8 mouse cellular contexts compared by ENCODE assay signal in the genomic region with DNA sequence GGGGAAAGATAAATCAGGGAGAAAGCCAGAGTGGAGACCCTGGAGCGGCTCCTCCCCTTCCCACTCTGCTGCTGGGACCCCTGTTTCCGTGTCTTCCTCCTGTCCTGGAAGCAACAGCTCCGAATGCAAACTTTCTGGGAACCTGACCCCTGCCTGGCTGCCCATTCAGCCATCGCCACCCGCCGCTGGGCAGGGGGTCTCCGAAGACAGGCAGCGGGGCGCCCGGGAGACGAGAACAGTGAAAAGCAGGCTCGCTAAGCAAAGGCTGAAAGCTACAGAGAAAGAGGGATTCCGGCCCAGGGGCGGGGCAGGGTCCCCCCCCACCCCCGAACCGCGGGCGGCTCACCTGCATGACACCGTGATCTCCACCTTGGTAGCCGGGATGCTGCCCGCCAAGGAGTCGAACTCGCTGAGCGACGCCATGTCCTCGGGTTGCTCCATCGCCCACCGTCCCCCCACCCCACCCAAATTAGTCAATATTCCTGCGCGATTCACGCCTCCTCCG. TPM values are rescaled to one million over a fixed set of nuclear protein-coding genes. Genes with fewer than 3 reads are reported as not detected.
DNase-seq lines count a peak whose midpoint lies in the region; ATAC-seq and TF ChIP-seq lines count a peak whose summit lies in the region.

No protein-coding gene starts in this region.

- no peak for ATAC-seq in heart, embryonic 11.5 days (replicated peaks; ENCODE audit: insufficient number of reproducible peaks, low FRiP score, low TSS enrichment)
- ATAC-seq in forebrain, embryonic 15.5 days (replicated peaks): no peak
- no peak for ATAC-seq in liver, postnatal 0 days

- TF ChIP-seq CTCF in liver, postnatal 0 days (IDR thresholded peaks at IDR 0.05; ENCODE audit: low read depth): no peak

- no peak for TF ChIP-seq EP300 in liver, postnatal 0 days (IDR thresholded peaks at IDR 0.05; ENCODE audit: low read depth)

- intact Hi-C loops in heart, postnatal 36 days (cut with DNase I): no loop called here

- peak overlapping the region; percentile 67 for H3K4me3 ChIP-seq in heart, embryonic 11.5 days (ENCODE audit: low read depth, low read length)
- peak overlapping the region; percentile 67 for H3K4me3 ChIP-seq in forebrain, embryonic 15.5 days
- peak overlapping the region; percentile 52 for H3K4me3 ChIP-seq in liver, postnatal 0 days (ENCODE audit: low read depth, low read length)

- H3K27ac ChIP-seq in heart, embryonic 11.5 days (ENCODE audit: low read depth, low read length): peak overlapping the region; percentile 5; the same call in 1 of the 2 replicates
- H3K27ac ChIP-seq in forebrain, embryonic 15.5 days (replicated peaks): no peak overlapping the region
- H3K27ac ChIP-seq in liver, postnatal 0 days (ENCODE audit: low read depth): no peak overlapping the region

- DNase-seq in heart, postnatal 36 days: no peak
- DNase-seq in B cell, adult 2 months: peak; percentile 11 to 15
- DNase-seq in liver, postnatal 0 days: no peak
- no peak for DNase-seq in Muller cell, postnatal 12 days (ENCODE audit: inconsistent ontology term)
- DNase-seq in right cerebral cortex, adult 2 months (ENCODE audit: low spot score in 2 of 2): no peak
- no peak for DNase-seq in adrenal gland, adult (ENCODE audit: inconsistent age in 2 of 2, low spot score in 1 of 2)

- H3K36me3 ChIP-seq in heart, embryonic 11.5 days (ENCODE audit: control insufficient read depth, insufficient read depth, low read length): no peaks in the 10 kb centered on the region
- H3K36me3 ChIP-seq in forebrain, embryonic 15.5 days: no peaks in the 10 kb centered on the region
- no peaks in the 10 kb centered on the region for H3K36me3 ChIP-seq in liver, postnatal 0 days (replicated peaks; ENCODE audit: insufficient read depth, low read length)

- H3K27me3 ChIP-seq in heart, embryonic 11.5 days (ENCODE audit: control insufficient read depth, insufficient read depth, low read length): peaks cover 34% of the 10 kb centered on the region
- peaks cover 14% of the 10 kb centered on the region for H3K27me3 ChIP-seq in forebrain, embryonic 15.5 days
- peaks cover 43% of the 10 kb centered on the region for H3K27me3 ChIP-seq in liver, postnatal 0 days (ENCODE audit: insufficient read depth, low read length)

- WGBS in heart, embryonic 11.5 days (ENCODE audit: insufficient replicate concordance): 2% methylated on average over 30 of the region's 32 CpGs
- 1% methylated on average over 24 of the region's 32 CpGs for WGBS in forebrain, embryonic 15.5 days
- WGBS in liver, postnatal 0 days (ENCODE audit: insufficient replicate concordance): 2% methylated on average over 30 of the region's 32 CpGs

- H3K9ac ChIP-seq in heart, embryonic 11.5 days (ENCODE audit: low read depth, low read length): peak overlapping the region; percentile 67
- H3K9ac ChIP-seq in forebrain, embryonic 15.5 days (replicated peaks): peak overlapping the region; percentile 60
- H3K9ac ChIP-seq in liver, postnatal 0 days (replicated peaks): no peak overlapping the region

- H3K4me1 ChIP-seq in heart, embryonic 11.5 days (ENCODE audit: control insufficient read depth, insufficient read depth, low read length): peaks cover 16% of the 10 kb centered on the region
- peaks cover 19% of the 10 kb centered on the region for H3K4me1 ChIP-seq in forebrain, embryonic 15.5 days
- H3K4me1 ChIP-seq in liver, postnatal 0 days (ENCODE audit: insufficient read depth): peaks cover 15% of the 10 kb centered on the region

- H3K4me2 ChIP-seq in heart, embryonic 11.5 days: peak overlapping the region; percentile 98
- H3K4me2 ChIP-seq in forebrain, embryonic 15.5 days (replicated peaks): peak overlapping the region; percentile 98
- peak overlapping the region; percentile 80 for H3K4me2 ChIP-seq in liver, postnatal 0 days (ENCODE audit: low read depth, low read length)

- H3K9me3 ChIP-seq in heart, embryonic 11.5 days (replicated peaks; ENCODE audit: control insufficient read depth, low read length): no peaks in the 10 kb centered on the region; the same call in 1 of the 2 replicates
- no peaks in the 10 kb centered on the region for H3K9me3 ChIP-seq in forebrain, embryonic 15.5 days
- H3K9me3 ChIP-seq in liver, postnatal 0 days (ENCODE audit: low read length): no peaks in the 10 kb centered on the region

RNA-seq across cellular contexts. Expression of a gene that starts 0.6 kb away (rescaled TPM):
- polyA plus RNA-seq in heart, embryonic 11.5 days (2014; fragmentation: Nextera tagmentation; extraction: Ambion mirVana): 24.0 and 28.8 TPM in 2 replicates
- total RNA-seq in heart, postnatal 36 days (2021): 1 to 10 TPM; 2.8 to 4.6 TPM
- 21.3 and 24.9 TPM in 2 replicates for polyA plus RNA-seq in forebrain, embryonic 15.5 days (2015; fragmentation: Nextera tagmentation; extraction: Ambion mirVana)
- polyA plus RNA-seq in liver, postnatal 0 days (2015; fragmentation: Nextera tagmentation; extraction: Ambion mirVana): 0.33 and 0.46 TPM in 2 replicates

RNA-seq across cellular contexts. Expression of a gene that starts 26.7 kb away (rescaled TPM):
- polyA plus RNA-seq in heart, embryonic 11.5 days (2014; fragmentation: Nextera tagmentation; extraction: Ambion mirVana): 117 and 135 TPM in 2 replicates
- 10 to 100 TPM; 27.0 to 27.2 TPM for total RNA-seq in heart, postnatal 36 days (2021)
- 126 and 128 TPM in 2 replicates for polyA plus RNA-seq in forebrain, embryonic 15.5 days (2015; fragmentation: Nextera tagmentation; extraction: Ambion mirVana)
- 36.1 and 42.1 TPM in 2 replicates for polyA plus RNA-seq in liver, postnatal 0 days (2015; fragmentation: Nextera tagmentation; extraction: Ambion mirVana)

RNA-seq across cellular contexts. Expression of a gene that starts 31.3 kb away (rescaled TPM):
- 90.6 and 94.9 TPM in 2 replicates for polyA plus RNA-seq in heart, embryonic 11.5 days (2014; fragmentation: Nextera tagmentation; extraction: Ambion mirVana)
- total RNA-seq in heart, postnatal 36 days (2021): 100 to 1,000 TPM; 228 to 258 TPM
- 96.2 and 96.4 TPM in 2 replicates for polyA plus RNA-seq in forebrain, embryonic 15.5 days (2015; fragmentation: Nextera tagmentation; extraction: Ambion mirVana)
- polyA plus RNA-seq in liver, postnatal 0 days (2015; fragmentation: Nextera tagmentation; extraction: Ambion mirVana): 101 and 105 TPM in 2 replicates

Comparison
In these comparisons a context has a peak if more than half of its experiments do, and no peak if none do; other contexts are left out.
1. DNase-seq: peak in B cell, adult 2 months (2 of 2); none in heart, postnatal 36 days (0 of 2), liver, postnatal 0 days (single experiment), Muller cell, postnatal 12 days (single experiment), right cerebral cortex, adult 2 months (0 of 2) and adrenal gland, adult (0 of 2).
2. RNA of a gene that starts 0.6 kb away (polyA plus RNA-seq): 21.3 to 24.9 TPM in forebrain, embryonic 15.5 days and 24.0 to 28.8 TPM in heart, embryonic 11.5 days; 0.33 to 0.46 TPM in liver, postnatal 0 days; every median in the first group is over 10 times any median in the second.
3. Peak in every context shown above with its lines, with median percentiles within 50 percentile points of each other: H3K4me2 ChIP-seq and H3K4me3 ChIP-seq.